Mouse (Mus musculus) embryonic facial prominence, embryonic 10.5 days (tissue): Measurements from ENCODE around the gene Zfp775. TPM values are rescaled to one million over a fixed set of nuclear protein-coding genes. Genes with fewer than 3 reads are reported as not detected.

Source experiments
- DNase-seq: peaks from one replicate; pipeline ENCODE4 v3.0.0-alpha.2; 2017; ENCODE audit warnings: low spot score
- H3K27ac ChIP-seq: fragments of 300-500 bp; sonication (generic); replicated peaks from 2 replicates; pipeline ENCODE4 v1.5.1; 2016; ENCODE audit warnings: mild to moderate bottlenecking
- H3K27me3 ChIP-seq: fragments of 300-500 bp; sonication (generic); replicated peaks from 2 replicates; pipeline ENCODE4 v1.6.1; 2016; ENCODE audit warnings: low read depth, mild to moderate bottlenecking; ENCODE audit not compliant: poor library complexity, severe bottlenecking
- H3K36me3 ChIP-seq: fragments of 300-500 bp; sonication (generic); replicated peaks from 2 replicates; pipeline ENCODE4 v1.6.1; 2016; ENCODE audit warnings: mild to moderate bottlenecking, moderate library complexity
- H3K4me1 ChIP-seq: fragments of 300-500 bp; sonication (generic); 2 replicates; pipeline ENCODE4 v1.6.1; 2016
- H3K4me3 ChIP-seq: fragments of 300-500 bp; sonication (generic); 2 replicates; pipeline ENCODE4 v1.5.1; 2016; ENCODE audit warnings: mild to moderate bottlenecking, moderate library complexity
- H3K9me3 ChIP-seq: fragments of 300-500 bp; sonication (generic); 2 replicates; pipeline ENCODE4 v1.6.1; 2016; ENCODE audit warnings: mild to moderate bottlenecking
- WGBS: fragments of 180-500 bp; shearing (Covaris S2); methylation state at CpG from one replicate; pipeline ENCODE4 v1.1.7; 2016; 5-methylcytosine and 5-hydroxymethylcytosine counted together
- polyA plus RNA-seq: library from polyadenylated mRNA; unstranded; fragments of >200 nt; fragmentation: Nextera tagmentation; extraction: Ambion mirVana; gene quantifications from 2 replicates; pipeline ENCODE4 v1.2.1, GENCODE M21; 2016

Gene Zfp775
- polyA plus RNA-seq, 1 experiment from 2014 or later = 10.1 TPM

- H3K9me3 ChIP-seq = no peaks in the 10 kb centered on the region
- no peak overlapping the region for H3K27ac ChIP-seq
- H3K36me3 ChIP-seq = no peaks in the 10 kb centered on the region
- no peak overlapping the region for H3K4me3 ChIP-seq
- WGBS = 77% methylated on average over 2 of the region's 2 CpGs
- no peak for DNase-seq
- H3K27me3 ChIP-seq = no peaks in the 10 kb centered on the region
- H3K4me1 ChIP-seq = peaks cover 19% of the 10 kb centered on the region
Measured at GRCm38 (mm10) chr6:48638553-48638952, 36.7 kb downstream of the Zfp775 start.

GRCm38 (mm10) chr6:48641391-48641790 lies 39.5 kb downstream of the Zfp775 start:
- Histone ChIP-seq H3K27ac (no peak overlapping the region), H3K4me1 (peaks cover 14% of the 10 kb centered on the region), H3K27me3 (peaks cover 9% of the 10 kb centered on the region; the same call in 1 of the 2 replicates), H3K9me3 (no peaks in the 10 kb centered on the region), H3K4me3 (no peak overlapping the region), H3K36me3 (no peaks in the 10 kb centered on the region)
- DNase-seq = no peak
- 72% methylated on average over 6 of the region's 6 CpGs for WGBS

DNA sequence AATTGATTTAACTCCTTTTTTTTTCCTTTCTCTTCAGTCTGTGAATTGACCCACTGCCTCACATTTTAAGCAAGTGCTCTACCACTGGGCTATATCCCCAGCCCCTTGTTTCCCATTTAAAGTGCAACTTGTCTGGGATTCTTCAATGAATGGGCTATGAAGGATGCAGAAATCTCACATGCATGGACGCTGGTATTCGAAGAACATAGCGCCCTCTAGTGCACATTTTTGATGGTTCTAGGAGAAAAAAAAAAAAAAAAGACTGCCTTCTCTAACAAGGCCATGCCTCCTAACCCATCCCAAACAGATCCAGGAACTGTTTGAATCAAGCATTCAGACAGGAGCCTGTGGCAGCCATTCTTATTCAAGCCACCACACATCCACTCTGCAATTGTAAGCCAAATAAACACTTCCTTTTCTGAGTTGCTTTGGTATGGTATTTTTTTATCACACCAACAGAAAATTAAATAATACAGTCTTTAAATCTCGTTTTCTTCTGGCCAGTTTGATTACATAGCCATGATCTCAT lies 41.0 kb downstream of the Zfp775 start:
- Histone ChIP-seq H3K27me3 (peaks cover 9% of the 10 kb centered on the region; the same call in 1 of the 2 replicates), H3K4me3 (no peak overlapping the region), H3K9me3 (no peaks in the 10 kb centered on the region), H3K36me3 (no peaks in the 10 kb centered on the region), H3K27ac (no peak overlapping the region), H3K4me1 (no peaks in the 10 kb centered on the region; the same call in 1 of the 2 replicates)
- WGBS = 24% methylated on average over 4 of the region's 4 CpGs
- DNase-seq = no peak

GRCm38 (mm10) chr6:48645660-48646308 lies 43.9 kb downstream of the Zfp775 start:
- H3K4me3 ChIP-seq = no peak overlapping the region
- no peaks in the 10 kb centered on the region for H3K36me3 ChIP-seq
- peak; percentile 73 for DNase-seq
- no peaks in the 10 kb centered on the region for H3K9me3 ChIP-seq
- H3K27me3 ChIP-seq = peaks cover 9% of the 10 kb centered on the region; the same call in 1 of the 2 replicates
- H3K27ac ChIP-seq = no peak overlapping the region
- 18% methylated on average over 12 of the region's 12 CpGs for WGBS
- no peaks in the 10 kb centered on the region for H3K4me1 ChIP-seq

GRCm38 (mm10) chr6:48646309-48646690 lies 44.4 kb downstream of the Zfp775 start:
- Histone ChIP-seq H3K4me3 (no peak overlapping the region), H3K4me1 (no peaks in the 10 kb centered on the region), H3K27ac (no peak overlapping the region), H3K36me3 (no peaks in the 10 kb centered on the region), H3K27me3 (peaks cover 9% of the 10 kb centered on the region; the same call in 1 of the 2 replicates), H3K9me3 (no peaks in the 10 kb centered on the region)
- DNase-seq = no peak
- WGBS = 83% methylated on average over 4 of the region's 4 CpGs

DNA sequence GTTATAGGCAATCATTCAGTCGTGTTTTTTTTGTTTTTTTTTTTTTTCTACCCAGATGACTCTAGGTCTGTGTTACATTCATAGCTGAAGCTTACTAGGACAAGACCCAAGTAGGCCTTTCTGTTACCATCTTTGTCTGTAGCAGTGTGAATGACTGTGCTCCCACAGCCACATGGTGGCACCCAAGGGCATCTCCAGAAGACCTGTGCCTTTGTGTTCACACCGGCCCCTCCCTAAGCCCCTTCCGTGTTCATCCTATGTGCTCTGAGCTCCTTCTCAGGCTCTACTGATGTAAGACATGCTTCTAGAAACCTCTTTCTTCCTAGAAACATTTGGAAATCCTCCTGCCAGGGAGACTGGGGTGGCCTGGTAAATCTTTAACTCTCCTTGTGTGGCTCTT lies 45.1 kb downstream of the Zfp775 start, which contains the start of gene Gimap8:
Gene Gimap8, plus strand, starts transcription at position 240 of the 400 bp plus-strand sequence.
- Histone ChIP-seq H3K4me1 (no peaks in the 10 kb centered on the region), H3K4me3 (no peak within 1 kb of the TSS), H3K36me3 (no peaks in the 10 kb centered on the region), H3K9me3 (no peaks in the 10 kb centered on the region), H3K27ac (no peak within 1 kb of the TSS), H3K27me3 (peaks cover 9% of the 10 kb centered on the region; the same call in 1 of the 2 replicates)
- DNase-seq = peak; percentile 38
- WGBS = 50% methylated on average over 3 of the region's 3 CpGs

DNA sequence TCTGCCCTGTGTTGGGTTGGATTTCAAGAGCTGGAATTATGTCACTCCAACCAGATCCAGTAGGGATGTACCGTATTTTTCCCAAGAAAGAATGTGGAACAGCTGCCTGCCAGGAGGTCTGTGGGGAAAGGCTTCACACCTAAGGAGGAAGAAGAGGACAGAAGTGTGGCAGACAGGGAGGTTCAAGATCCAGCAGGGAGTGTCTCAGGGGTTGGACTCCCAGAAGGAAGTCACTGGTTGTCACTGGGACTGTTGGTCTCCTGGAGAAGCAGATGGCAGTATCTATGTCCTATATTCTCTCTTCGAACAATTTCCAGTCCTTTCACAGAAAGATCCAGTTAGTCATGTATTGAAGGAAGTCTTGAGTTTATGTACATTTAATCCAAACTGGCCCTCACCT lies 45.7 kb downstream of the Zfp775 start:
- Histone ChIP-seq H3K27me3 (peaks cover 9% of the 10 kb centered on the region; the same call in 1 of the 2 replicates), H3K36me3 (no peaks in the 10 kb centered on the region), H3K4me1 (no peaks in the 10 kb centered on the region), H3K27ac (no peak overlapping the region), H3K4me3 (no peak overlapping the region), H3K9me3 (no peaks in the 10 kb centered on the region)
- WGBS = 86% methylated on average over 2 of the region's 2 CpGs
- no peak for DNase-seq

DNA sequence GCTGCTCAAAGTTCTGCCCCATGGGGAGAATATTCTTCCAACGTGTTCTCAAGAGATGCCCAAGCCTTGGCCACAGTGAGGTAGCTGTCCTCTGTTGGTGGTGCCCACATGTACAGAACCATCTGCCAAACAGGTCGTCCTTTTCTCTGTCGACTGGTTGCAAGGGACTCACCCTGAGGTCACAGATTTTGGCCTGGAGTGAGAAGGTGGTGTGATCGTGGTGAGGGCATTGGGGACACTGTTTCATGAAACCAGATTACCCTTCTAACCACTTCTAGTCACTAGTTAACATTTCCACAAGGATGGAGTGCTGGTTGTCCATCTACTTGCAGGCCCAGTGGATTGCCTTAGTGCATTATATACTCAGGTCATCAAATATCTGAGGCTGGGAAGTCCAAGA lies 46.9 kb downstream of the Zfp775 start:
- Histone ChIP-seq H3K4me3 (no peak overlapping the region), H3K36me3 (no peaks in the 10 kb centered on the region), H3K9me3 (no peaks in the 10 kb centered on the region), H3K27me3 (peaks cover 9% of the 10 kb centered on the region; the same call in 1 of the 2 replicates), H3K27ac (no peak overlapping the region), H3K4me1 (no peaks in the 10 kb centered on the region)
- no peak for DNase-seq
- 84% methylated on average over 4 of the region's 4 CpGs for WGBS

- Histone ChIP-seq H3K36me3 (no peaks in the 10 kb centered on the region), H3K4me3 (no peak overlapping the region), H3K4me1 (no peaks in the 10 kb centered on the region), H3K27me3 (peaks cover 5% of the 10 kb centered on the region; the same call in 1 of the 2 replicates), H3K27ac (no peak overlapping the region), H3K9me3 (no peaks in the 10 kb centered on the region)
- no peak for DNase-seq
- WGBS = 89% methylated on average over 9 of the region's 9 CpGs
Measured at GRCm38 (mm10) chr6:48650041-48650440, 48.2 kb downstream of the Zfp775 start.

DNA sequence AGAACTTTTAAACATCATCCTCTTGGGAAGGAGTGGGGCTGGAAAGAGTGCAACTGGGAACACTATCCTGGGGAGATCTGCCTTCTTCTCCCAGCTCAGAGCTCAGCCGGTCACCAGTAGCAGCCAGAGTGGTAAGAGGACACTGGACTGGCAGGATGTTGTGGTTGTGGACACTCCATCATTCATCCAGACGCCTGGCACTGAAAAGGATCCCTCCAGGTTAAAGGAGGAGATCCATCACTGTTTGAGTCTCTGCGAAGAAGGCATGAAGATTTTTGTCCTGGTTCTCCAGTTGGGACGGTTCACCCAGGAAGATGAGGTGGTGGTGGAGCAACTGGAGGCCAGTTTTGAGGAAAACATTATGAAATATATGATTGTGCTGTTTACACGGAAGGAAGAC lies 56.9 kb downstream of the Zfp775 start:
- Histone ChIP-seq H3K27ac (no peak overlapping the region), H3K4me3 (no peak overlapping the region), H3K27me3 (no peaks in the 10 kb centered on the region), H3K9me3 (no peaks in the 10 kb centered on the region), H3K36me3 (no peaks in the 10 kb centered on the region), H3K4me1 (no peaks in the 10 kb centered on the region)
- DNase-seq = no peak
- 84% methylated on average over 5 of the region's 5 CpGs for WGBS

- Histone ChIP-seq H3K4me3 (no peak overlapping the region), H3K27ac (no peak overlapping the region), H3K4me1 (no peaks in the 10 kb centered on the region), H3K27me3 (no peaks in the 10 kb centered on the region; the same call in 1 of the 2 replicates), H3K36me3 (no peaks in the 10 kb centered on the region), H3K9me3 (no peaks in the 10 kb centered on the region)
- DNase-seq = no peak
- 83% methylated on average over 4 of the region's 4 CpGs for WGBS
Measured at GRCm38 (mm10) chr6:48664750-48665149, 62.9 kb downstream of the Zfp775 start.

DNA sequence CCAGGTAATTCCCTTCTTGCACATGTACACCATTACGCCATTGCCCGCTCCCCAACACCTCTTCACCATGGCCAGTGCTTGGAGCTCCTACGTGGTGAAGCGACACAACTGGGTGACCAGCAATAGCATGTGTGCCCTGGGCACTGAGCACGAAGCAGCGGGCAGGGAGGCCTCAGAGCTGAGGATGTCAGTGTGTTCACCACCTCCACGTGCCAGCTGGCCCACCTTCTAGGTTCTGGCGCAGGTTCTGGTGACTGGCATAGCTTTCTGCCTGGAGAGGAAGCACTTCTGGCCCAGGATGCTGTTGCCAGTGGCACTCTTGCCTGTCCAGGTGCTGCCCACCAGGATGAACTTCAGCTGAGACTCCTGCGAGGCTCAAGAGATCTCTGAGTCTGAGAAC lies 63.6 kb downstream of the Zfp775 start:
- H3K27ac ChIP-seq = no peak overlapping the region
- no peak for DNase-seq
- H3K36me3 ChIP-seq = no peaks in the 10 kb centered on the region
- H3K9me3 ChIP-seq = no peaks in the 10 kb centered on the region
- H3K27me3 ChIP-seq = no peaks in the 10 kb centered on the region; the same call in 1 of the 2 replicates
- 93% methylated on average over 9 of the region's 9 CpGs for WGBS
- no peaks in the 10 kb centered on the region for H3K4me1 ChIP-seq
- H3K4me3 ChIP-seq = no peak overlapping the region

DNA sequence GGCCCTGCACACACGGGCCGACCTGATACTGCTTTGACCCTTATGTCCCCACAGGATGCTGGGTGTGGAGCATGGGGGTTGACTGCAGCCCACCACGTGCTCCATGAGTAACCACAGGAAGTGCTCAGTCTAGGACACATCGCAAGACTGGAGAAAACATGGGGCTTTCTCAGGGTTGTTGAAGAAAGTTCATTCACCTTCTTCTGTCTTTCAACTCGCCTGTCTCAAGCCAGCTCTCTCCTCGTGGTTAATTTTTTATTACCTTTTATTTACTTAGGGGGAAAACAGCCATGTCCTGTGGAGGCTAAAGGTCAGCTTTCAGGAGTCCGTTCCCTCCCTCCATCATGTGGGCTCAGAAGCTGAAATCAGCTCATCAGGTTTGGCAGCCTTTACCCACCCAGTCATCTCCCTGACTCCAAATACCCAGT lies 64.3 kb downstream of the Zfp775 start:
- Histone ChIP-seq H3K4me1 (no peaks in the 10 kb centered on the region), H3K36me3 (no peaks in the 10 kb centered on the region), H3K27ac (no peak overlapping the region), H3K27me3 (no peaks in the 10 kb centered on the region; the same call in 1 of the 2 replicates), H3K4me3 (no peak overlapping the region), H3K9me3 (no peaks in the 10 kb centered on the region)
- WGBS = 61% methylated on average over 7 of the region's 7 CpGs
- DNase-seq = no peak
